Mouse (Mus musculus) layer of hippocampus, adult 18-20 months (tissue): ENCODE measurements around the gene Chrna3. TPM values are rescaled to one million over a fixed set of nuclear protein-coding genes. Genes with fewer than 3 reads are reported as not detected.

Experiments
- DNase-seq, 2 experiments: peaks; one replicate each; pipeline ENCODE4 v3.0.0; 2022; ENCODE audit warnings: low spot score in 2 of 2
- long read RNA-seq: library from polyadenylated mRNA; stranded (forward); transcript quantifications from one replicate; pipeline ENCODE4 v2.0.0, GENCODE M21; 2021
- total RNA-seq, 2 experiments: library from RNA; stranded (reverse); gene quantifications; 2 replicates each; pipeline ENCODE4 v1.2.3; 2021

Chrna3 gene
- total RNA-seq: under 1 TPM; 0.22 to 0.36 TPM
- long read RNA-seq: 0 reads

- DNase-seq: no peak
These were observed at the start of gene Chrna3 for GRCm38 (mm10) chr9:55026275-55026663. Chrna3 (minus strand) TSS chr9:55026562.

DNA sequence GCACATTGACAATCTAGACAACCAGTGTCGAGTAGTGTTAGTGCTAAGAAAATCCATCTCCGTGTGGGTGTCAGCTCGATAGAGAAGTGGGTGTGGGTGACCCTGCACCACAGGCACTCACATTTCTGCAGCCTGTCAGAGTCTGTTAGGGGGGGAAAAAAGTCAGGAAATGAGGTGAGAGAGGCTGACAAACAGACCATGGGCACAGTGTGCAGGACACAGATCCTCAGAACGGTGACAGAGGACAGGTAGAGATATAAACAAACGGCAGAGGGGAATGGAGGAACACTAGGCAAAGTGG is 41.6 kb upstream of the Chrna3 start:
- no peak for DNase-seq

- peak in 1 of 2 experiments; percentile 13 for DNase-seq
These were observed 41.0 kb upstream of the Chrna3 start for GRCm38 (mm10) chr9:55067260-55067964.

- no peak for DNase-seq
These were observed 38.9 kb upstream of the Chrna3 start for GRCm38 (mm10) chr9:55065241-55065640.

- DNase-seq: no peak
These were observed 31.7 kb upstream of the Chrna3 start for GRCm38 (mm10) chr9:55058067-55058466.

- no peak for DNase-seq
These were observed 29.1 kb upstream of the Chrna3 start for GRCm38 (mm10) chr9:55055386-55055930.

DNA sequence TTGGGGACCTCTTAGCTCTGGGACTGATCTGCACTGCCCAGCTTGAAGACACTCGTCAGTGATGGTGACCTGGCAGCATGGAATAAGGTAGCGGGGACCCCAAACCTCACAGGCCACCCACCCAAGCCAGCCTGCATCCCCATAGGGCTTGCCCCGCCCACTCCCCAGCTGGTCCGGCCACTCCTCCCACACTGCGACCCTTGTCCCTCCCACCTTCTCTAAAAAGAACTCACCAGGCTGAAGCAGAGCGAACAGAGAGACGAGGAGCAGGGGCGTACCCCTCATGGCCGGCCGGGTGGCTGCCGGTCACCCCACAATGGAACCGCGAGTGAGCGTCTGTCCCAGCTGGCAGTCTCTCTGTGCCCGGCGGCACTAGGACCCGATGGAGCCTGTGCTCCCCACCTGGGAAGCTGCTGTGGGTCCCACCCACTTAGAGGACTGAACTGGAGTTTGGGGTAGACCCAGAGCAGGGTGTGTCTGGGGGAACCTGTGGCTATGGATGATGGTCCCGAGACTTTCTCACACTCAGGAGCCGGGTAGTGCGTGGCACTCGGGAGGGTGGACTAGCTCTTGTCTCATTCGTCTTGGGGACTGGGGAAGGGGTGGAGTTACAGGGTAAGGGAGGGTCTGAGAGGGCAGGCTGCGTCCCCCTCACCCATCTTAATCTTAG is 22.0 kb upstream of the Chrna3 start, which contains the start of gene Chrnb4:
Chrnb4 (minus strand) TSS at position 569 of the 670 bp plus-strand sequence.
- no peak for DNase-seq

DNA sequence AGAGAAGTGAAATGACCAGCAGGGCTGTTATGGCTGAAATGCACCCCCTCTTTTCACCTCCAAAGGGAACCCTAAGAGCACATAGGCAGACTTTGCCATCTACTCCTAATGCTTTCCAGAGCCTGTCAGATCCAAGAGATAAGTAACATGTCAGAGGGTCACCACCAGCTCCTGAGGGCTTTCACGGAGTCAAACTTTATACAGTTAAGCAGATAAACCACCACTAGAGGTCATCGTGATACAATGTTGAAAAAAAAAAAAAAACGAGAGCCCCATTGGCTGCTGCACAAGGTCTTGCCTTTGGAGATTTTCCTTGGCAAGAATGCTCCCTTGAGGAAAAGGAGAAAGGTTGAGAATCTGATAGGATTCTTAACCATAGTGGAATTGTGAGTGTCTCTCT is 20.4 kb upstream of the Chrna3 start:
- no peak for DNase-seq

GRCm38 (mm10) chr9:55045001-55045400 is 18.6 kb upstream of the Chrna3 start:
- no peak for DNase-seq

GRCm38 (mm10) chr9:55043688-55044087 is 17.3 kb upstream of the Chrna3 start:
- DNase-seq: no peak

DNA sequence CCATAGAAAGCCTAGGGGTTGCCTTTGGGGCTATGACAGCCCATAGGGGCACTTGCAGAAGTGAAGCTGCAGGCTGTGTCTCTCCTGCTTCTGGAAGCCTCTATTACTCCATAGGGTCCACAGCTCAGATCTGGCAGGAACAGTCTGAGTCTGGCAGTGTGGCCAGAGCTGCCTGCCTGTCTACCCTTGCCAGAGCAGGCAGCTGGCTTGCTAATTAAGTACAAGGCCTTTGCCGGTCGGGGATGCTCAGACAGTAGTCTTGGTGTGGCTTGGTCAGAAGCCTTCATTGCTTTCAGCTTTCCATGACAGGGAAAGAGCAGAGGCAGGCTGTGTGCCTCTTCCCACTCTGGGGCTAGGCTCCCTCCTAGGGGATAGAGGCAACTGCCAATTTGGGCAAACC is 15.0 kb upstream of the Chrna3 start:
- no peak for DNase-seq

DNA sequence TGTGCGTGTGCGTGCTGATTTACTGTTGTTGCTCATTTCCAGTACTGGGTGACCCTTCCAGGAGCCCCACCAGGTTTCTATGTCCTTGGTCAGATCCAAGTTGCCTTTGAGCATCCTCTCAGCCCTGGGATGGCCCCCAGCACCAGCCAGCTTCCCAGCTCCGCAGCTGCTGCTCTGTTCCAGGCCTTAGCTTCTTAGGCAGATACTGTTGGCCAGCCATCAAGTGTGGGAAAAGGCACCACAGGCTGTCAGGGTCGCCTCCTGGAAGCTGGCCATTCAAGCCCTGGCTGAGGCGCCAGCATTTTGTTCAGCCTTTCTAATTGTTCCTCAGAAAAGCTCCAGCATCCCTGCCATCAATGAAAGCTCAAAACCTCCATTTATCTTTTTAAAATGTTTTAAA is 13.6 kb upstream of the Chrna3 start:
- DNase-seq: no peak

GRCm38 (mm10) chr9:55038948-55039347 is 12.6 kb upstream of the Chrna3 start:
- DNase-seq: no peak

DNA sequence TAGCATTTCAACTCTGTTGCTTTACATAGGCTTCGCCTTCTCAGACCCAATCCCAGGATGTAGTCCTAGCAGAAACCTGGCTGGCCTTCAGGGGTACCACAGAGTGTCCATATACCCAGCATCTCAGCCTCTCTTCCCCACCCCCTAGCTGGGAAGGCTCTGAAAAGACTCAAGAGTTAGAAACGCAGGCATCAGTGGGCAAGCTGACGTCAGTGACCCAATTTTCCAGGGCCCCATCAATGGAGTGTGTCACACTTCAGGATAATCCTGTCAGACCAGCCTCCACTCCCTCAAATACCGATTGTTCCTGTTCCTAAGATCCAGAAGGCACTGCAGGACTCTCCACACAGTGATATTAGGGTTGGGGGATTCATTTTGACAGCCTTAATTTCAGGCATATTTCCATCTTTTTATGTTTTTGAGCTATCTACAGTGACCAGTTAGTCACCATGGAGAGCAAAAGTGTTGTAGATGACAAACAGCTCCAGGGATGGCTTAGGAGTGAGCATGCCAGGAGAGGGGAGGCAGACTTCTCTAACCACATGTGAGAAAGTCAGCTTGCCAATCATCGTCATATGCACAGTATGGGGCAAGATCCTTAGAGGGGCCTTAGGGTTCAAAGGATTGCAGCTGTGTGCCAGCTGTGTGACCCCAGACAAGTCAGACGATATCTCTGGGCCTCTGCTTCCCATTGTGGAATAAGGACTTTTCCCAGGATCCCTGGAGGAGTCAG is 5.2 kb upstream of the Chrna3 start:
- no peak for DNase-seq

DNA sequence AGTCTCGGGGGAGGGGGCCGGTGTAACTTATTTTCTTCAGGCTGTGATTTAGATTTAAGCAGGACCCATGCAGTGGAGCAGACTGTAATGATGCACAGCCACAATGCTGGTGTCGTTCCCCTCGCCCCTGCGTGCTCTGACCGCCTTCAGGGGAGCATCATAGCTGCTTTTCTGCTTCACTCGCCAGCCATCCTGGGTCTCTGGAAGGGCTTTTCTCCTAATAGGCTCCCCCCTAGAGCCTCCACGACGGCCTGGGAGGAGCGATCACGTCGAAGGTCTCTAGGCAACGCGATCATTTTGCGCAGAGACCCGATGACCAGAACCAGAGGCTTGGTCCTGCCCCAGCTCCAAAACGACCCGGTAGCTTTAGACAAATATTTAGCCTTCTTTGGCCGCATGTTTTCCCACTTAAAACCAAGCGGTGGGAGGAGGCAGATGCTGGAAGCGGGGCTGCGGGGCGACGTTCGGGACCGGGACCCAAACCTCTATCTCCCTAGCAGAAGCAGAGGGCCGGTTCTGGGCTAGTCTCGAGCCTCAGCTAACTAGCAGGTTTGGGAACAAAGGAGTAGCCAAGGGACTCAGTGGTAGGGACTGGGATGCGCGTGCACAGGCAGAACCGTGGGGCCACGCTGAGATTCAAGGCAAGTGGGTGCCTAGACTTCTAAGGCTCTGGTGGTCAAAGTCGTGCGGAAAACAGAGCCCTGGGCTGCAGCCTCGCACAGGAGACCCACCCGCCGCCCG is 658 bp downstream of the Chrna3 start:
- DNase-seq: no peak

DNA sequence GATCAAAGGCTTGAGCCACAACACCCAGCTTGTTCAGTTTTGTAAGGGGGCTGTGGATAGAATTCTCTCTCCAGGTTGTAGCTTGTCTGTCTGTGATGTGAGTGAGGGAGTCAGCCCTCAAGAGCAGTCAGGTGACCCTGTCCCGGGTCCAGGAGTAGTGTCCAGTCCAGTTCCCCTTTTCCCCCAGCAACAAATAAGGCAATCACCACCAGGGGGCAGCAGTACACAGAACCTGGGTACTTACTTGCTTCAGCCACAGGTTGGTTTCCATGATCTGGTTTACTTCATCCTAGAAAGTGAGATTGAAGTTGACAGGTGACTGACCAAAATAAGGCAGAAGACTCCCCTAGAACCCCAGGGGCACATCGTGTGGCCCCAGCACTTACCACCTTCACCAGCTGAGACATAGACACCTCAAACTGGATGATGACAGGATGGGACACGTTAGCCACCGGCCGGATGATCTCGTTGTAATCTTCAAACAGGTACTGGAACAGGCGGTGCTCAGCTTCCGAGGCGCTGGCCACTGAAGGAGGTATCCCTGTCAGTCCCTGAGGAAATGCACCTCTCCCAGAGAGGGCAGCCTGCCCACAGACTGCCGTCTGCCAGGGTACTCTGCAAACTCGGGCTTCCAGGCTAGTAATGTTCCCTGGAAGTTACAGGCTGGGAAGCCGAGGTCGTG is 2.3 kb downstream of the Chrna3 start:
- peak; percentile 38 to 70 for DNase-seq

DNA sequence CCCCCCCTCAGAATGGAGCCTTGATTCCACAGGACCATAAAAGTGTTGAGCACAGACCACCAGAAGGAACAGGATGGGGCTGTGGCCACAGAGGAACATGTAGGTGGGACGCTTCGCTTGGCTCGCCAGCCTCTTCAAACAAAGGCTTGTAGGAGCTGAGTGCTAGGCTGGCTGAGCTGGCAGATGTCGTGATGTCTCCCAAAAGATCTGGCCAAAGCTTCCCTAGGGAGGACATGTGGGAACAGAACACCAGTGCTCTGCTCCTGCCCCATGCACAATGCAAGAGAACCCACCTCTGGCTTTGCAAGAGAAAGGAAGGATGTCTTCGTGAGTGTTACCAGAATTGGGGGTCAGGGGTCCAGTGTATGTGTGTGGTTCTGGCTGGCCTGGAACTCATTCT is 3.0 kb downstream of the Chrna3 start:
- no peak for DNase-seq

GRCm38 (mm10) chr9:55016926-55017325 is 9.4 kb downstream of the Chrna3 start:
- DNase-seq: no peak

DNA sequence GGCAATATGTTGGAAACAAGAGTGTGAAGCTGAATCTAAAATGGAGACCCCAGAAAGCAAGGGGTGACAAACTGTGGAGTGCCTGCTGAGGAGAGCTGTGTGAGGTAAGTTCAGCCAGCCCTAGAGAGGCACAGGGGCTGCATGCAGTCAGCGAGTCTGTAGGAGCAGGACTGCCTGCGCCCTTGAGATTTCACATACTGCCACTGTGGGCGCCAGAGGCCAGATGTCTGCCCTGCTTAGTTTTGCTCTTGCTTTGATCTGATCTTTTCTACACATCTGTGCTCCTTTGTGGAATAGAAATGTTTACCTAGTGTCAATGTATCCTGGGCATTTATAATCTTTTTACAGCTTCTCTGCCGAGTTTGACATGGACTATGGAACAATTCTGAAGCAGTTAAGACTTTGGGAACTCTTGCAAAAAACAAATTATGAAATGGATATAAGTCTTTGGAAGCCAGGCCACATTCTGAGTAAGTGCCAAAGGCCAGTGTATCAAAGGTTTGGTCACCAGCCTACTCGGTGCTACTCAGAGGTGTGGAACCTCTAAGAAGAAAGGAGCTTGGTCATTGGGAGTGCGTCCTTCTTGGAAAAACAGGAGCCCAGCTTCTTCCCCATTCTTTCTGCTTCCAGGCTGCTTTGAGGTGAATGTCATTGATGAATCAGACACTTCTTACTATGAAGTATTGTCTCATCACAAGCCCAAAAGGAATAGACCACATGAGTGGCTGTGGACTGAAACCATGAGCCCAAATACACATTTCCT is 15.6 kb downstream of the Chrna3 start:
- DNase-seq: no peak

GRCm38 (mm10) chr9:55009692-55010091 is 16.7 kb downstream of the Chrna3 start:
- no peak for DNase-seq
